Mouse (Mus musculus) heart, embryonic 11.5 days (tissue): ENCODE data around the gene Pigs. TPM values are rescaled to one million over a fixed set of nuclear protein-coding genes. Genes with fewer than 3 reads are reported as not detected.

Source experiments
- ATAC-seq: fragments of 200-750 bp; cut with Nextera tagmentation; replicated peaks from 2 replicates; pipeline ENCODE4 v1.8.0; 2017; ENCODE audit warnings: moderate library complexity; ENCODE audit not compliant: insufficient number of reproducible peaks, low FRiP score, low TSS enrichment
- H3K27ac ChIP-seq: fragments of 300-500 bp; sonication (generic); 2 replicates; pipeline ENCODE4 v1.5.1; 2014; ENCODE audit warnings: mild to moderate bottlenecking, low read depth, low read length
- H3K27me3 ChIP-seq: fragments of 300-500 bp; sonication (generic); 2 replicates; pipeline ENCODE4 v1.6.1; 2014; ENCODE audit warnings: mild to moderate bottlenecking, low read length, mixed read lengths; ENCODE audit not compliant: control insufficient read depth, insufficient read depth
- H3K36me3 ChIP-seq: fragments of 300-500 bp; sonication (generic); 2 replicates; pipeline ENCODE4 v1.6.1; 2014; ENCODE audit warnings: mild to moderate bottlenecking, low read length, moderate library complexity, mixed read lengths; ENCODE audit not compliant: control insufficient read depth, insufficient read depth
- H3K4me1 ChIP-seq: fragments of 300-500 bp; sonication (generic); 2 replicates; pipeline ENCODE4 v1.6.1; 2014; ENCODE audit warnings: low read length; ENCODE audit not compliant: control insufficient read depth, insufficient read depth
- H3K4me2 ChIP-seq: fragments of 300-500 bp; sonication (generic); 2 replicates; pipeline ENCODE4 v1.6.1; 2014; ENCODE audit warnings: mild to moderate bottlenecking, moderate library complexity
- H3K4me3 ChIP-seq: fragments of 300-500 bp; sonication (generic); 2 replicates; pipeline ENCODE4 v1.5.1; 2014; ENCODE audit warnings: low read depth, low read length
- H3K9ac ChIP-seq: fragments of 300-500 bp; sonication (generic); 2 replicates; pipeline ENCODE4 v1.6.1; 2014; ENCODE audit warnings: mild to moderate bottlenecking, low read depth, low read length, moderate library complexity
- H3K9me3 ChIP-seq: fragments of 300-500 bp; sonication (generic); replicated peaks from 2 replicates; pipeline ENCODE4 v1.6.1; 2016; ENCODE audit warnings: low read length; ENCODE audit not compliant: control insufficient read depth
- WGBS: fragments of 180-500 bp; shearing (Covaris S2); extraction: QIAGEN DNeasy Blood & Tissue Kit; methylation state at CpG from one replicate; pipeline ENCODE4 v1.1.7; 2014; ENCODE audit not compliant: insufficient replicate concordance; 5-methylcytosine and 5-hydroxymethylcytosine counted together
- polyA plus RNA-seq: library from polyadenylated mRNA; unstranded; fragments of >200 nt; fragmentation: Nextera tagmentation; extraction: Ambion mirVana; gene quantifications from 2 replicates; pipeline ENCODE4 v1.2.1, GENCODE M21; 2014

The Pigs gene
- polyA plus RNA-seq, 1 experiment from 2014 or later: 58.7 TPM

GRCm38 (mm10) chr11:78380996-78381395, 52.8 kb downstream of the Pigs start:
- 79% methylated on average over 3 of the region's 3 CpGs for WGBS
- Histone ChIP-seq H3K27me3 (peaks cover 4% of the 10 kb centered on the region; the same call in 1 of the 2 replicates), H3K27ac (no peak overlapping the region), H3K36me3 (no peaks in the 10 kb centered on the region), H3K9ac (no peak overlapping the region), H3K9me3 (no peaks in the 10 kb centered on the region), H3K4me1 (no peaks in the 10 kb centered on the region), H3K4me3 (no peak overlapping the region), H3K4me2 (no peak overlapping the region)
- ATAC-seq: no peak

GRCm38 (mm10) chr11:78382286-78382685, 54.1 kb downstream of the Pigs start:
- no peak overlapping the region for H3K4me2 ChIP-seq
- no peak overlapping the region for H3K27ac ChIP-seq
- H3K4me1 ChIP-seq: no peaks in the 10 kb centered on the region
- H3K36me3 ChIP-seq: no peaks in the 10 kb centered on the region
- no peak overlapping the region for H3K9ac ChIP-seq
- WGBS: 75% methylated on average over 7 of the region's 7 CpGs
- no peak for ATAC-seq
- H3K9me3 ChIP-seq: no peaks in the 10 kb centered on the region
- H3K27me3 ChIP-seq: peaks cover 2% of the 10 kb centered on the region; the same call in 1 of the 2 replicates
- H3K4me3 ChIP-seq: no peak overlapping the region

DNA sequence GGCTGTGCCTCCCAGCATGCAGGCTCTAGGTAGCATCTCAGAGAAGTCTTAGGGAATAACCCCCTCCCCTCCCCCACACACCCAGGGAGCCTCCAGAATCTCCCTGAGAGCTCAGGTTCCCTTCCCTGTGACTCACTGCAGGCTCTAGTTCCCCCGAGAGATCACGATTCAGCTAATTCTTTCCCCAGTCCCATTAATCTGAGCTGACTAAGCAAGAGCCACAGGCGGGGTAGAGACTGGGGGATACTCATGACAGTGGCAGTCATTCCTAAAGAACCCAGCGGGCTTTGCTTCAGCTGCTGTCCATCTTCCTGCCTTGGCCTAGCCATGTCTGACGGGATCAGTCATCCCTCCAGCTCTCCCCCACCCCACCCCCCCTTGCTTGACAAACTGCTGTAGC, 54.5 kb downstream of the Pigs start:
- H3K27me3 ChIP-seq: no peaks in the 10 kb centered on the region; the same call in 1 of the 2 replicates
- no peak overlapping the region for H3K27ac ChIP-seq
- ATAC-seq: no peak

DNA sequence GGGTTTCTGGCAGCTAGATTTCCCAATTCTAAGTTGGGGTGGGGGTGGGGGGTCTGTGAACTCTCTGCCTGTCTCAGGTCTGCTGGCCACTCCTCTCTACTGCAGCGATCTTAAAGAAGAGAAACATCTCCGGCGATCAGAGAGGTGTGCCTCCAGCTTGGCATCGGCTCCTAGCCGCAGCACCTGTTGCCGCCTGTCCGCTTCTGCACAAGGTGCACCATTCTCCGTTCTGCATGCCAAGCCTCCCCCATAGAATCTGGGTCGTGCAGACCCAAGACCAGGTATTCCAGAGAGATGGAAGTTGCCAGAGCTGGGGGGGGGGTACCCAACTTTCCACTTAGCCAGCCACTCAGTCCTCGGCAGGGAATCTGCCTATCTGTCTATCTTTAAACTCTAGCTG, 57.6 kb downstream of the Pigs start:
- Histone ChIP-seq H3K9ac (no peak overlapping the region), H3K4me3 (no peak overlapping the region), H3K36me3 (no peaks in the 10 kb centered on the region), H3K27ac (no peak overlapping the region), H3K4me1 (no peaks in the 10 kb centered on the region), H3K27me3 (no peaks in the 10 kb centered on the region; the same call in 1 of the 2 replicates), H3K9me3 (no peaks in the 10 kb centered on the region), H3K4me2 (no peak overlapping the region)
- no peak for ATAC-seq
- 82% methylated on average over 10 of the region's 10 CpGs for WGBS

More for the DNA sequence above, 54.5 kb downstream of the Pigs start:
- H3K4me2 ChIP-seq: no peak overlapping the region
- H3K4me1 ChIP-seq: no peaks in the 10 kb centered on the region
- H3K4me3 ChIP-seq: no peak overlapping the region
- H3K9me3 ChIP-seq: no peaks in the 10 kb centered on the region
- no peaks in the 10 kb centered on the region for H3K36me3 ChIP-seq
- H3K9ac ChIP-seq: no peak overlapping the region
- 33% methylated on average over 5 of the region's 5 CpGs for WGBS

DNA sequence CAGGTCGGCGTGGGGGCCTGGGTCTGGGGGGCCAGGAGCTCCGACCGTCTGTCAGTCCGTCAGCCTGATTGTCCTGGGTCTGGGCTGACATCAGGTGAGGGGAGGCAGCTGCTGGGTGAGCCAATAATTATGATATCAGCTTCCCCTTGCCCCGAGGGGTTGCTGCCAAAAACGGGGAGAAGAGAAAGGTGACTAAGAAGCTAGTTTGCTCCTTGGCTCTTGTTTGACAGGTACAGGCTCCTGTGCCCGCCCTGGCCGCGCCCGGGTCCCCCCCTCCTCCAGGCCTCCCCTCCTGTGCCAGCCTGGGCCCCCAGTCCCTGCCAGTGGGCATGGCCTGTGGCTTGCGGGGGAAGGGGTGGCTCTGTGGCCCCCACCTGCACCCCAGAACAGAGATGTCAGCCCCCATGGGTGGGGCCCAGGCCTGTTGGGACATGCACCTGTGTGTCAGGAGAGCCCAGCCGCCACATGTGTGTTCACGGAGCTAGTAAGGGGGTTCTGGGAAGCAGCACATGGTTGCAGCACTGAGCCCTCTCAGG, 58.4 kb downstream of the Pigs start, which contains the start of gene Foxn1:
Foxn1 (minus strand) TSS at position 51 of the 536 bp plus-strand sequence.
- H3K4me3 ChIP-seq: no peak within 1 kb of the TSS
- no peak within 1 kb of the TSS for H3K4me2 ChIP-seq
- 76% methylated on average over 14 of the region's 14 CpGs for WGBS
- H3K9ac ChIP-seq: no peak within 1 kb of the TSS
- no peaks in the 10 kb centered on the region for H3K4me1 ChIP-seq
- no peaks in the 10 kb centered on the region; the same call in 1 of the 2 replicates for H3K27me3 ChIP-seq
- H3K27ac ChIP-seq: no peak within 1 kb of the TSS
- no peaks in the 10 kb centered on the region for H3K9me3 ChIP-seq
- H3K36me3 ChIP-seq: no peaks in the 10 kb centered on the region
- peak; percentile 35; the same call in 1 of the 2 replicates for ATAC-seq

Other genes with a start within 250 kb of the Pigs start
- 25.6 and 27.0 TPM in 2 replicates for gene Eral1, start 248.0 kb upstream of the Pigs start, polyA plus RNA-seq
- gene Fam222b, start 233.8 kb upstream of the Pigs start, polyA plus RNA-seq: 22.4 and 26.9 TPM in 2 replicates
- gene Traf4, start 162.8 kb upstream of the Pigs start, polyA plus RNA-seq: 34.2 and 38.4 TPM in 2 replicates
- 9.9 and 10.6 TPM in 2 replicates for gene Nek8, start 151.7 kb upstream of the Pigs start, polyA plus RNA-seq
- 16.1 and 16.3 TPM in 2 replicates for gene Tlcd1, start 151.7 kb upstream of the Pigs start, polyA plus RNA-seq
- 1,064 and 1,178 TPM in 2 replicates for gene Rpl23a, start 144.8 kb upstream of the Pigs start, polyA plus RNA-seq
- 62.2 and 62.5 TPM in 2 replicates for gene Rab34, start 140.0 kb upstream of the Pigs start, polyA plus RNA-seq
- 4.2 TPM in 2 replicates for gene Proca1, start 135.0 kb upstream of the Pigs start, polyA plus RNA-seq
- gene Sdf2, start 82.7 kb upstream of the Pigs start, polyA plus RNA-seq: 50.2 and 55.1 TPM in 2 replicates
- 15.2 and 22.2 TPM in 2 replicates for gene Supt6, start 82.4 kb upstream of the Pigs start, polyA plus RNA-seq
- 69.4 and 86.5 TPM in 2 replicates for gene 2610507B11Rik, start 66.7 kb upstream of the Pigs start, polyA plus RNA-seq
- 0.17 TPM in 1 of 2 replicates, not detected in the other for gene BC030499, start 37.6 kb upstream of the Pigs start, polyA plus RNA-seq
- 31.7 and 32.8 TPM in 2 replicates for gene Spag5, start 26.9 kb upstream of the Pigs start, polyA plus RNA-seq
- 11.2 and 12.4 TPM in 2 replicates for gene Aldoc, start 5.4 kb upstream of the Pigs start, polyA plus RNA-seq
- gene Unc119, start 15.1 kb downstream of the Pigs start, polyA plus RNA-seq: 44.9 and 48.1 TPM in 2 replicates
- 0.07 and 0.29 TPM in 2 replicates for gene Foxn1, start 58.1 kb downstream of the Pigs start, polyA plus RNA-seq
- not detected in 2 replicates for gene Slc13a2, start 93.8 kb downstream of the Pigs start, polyA plus RNA-seq
- gene Slc46a1, start 137.3 kb downstream of the Pigs start, polyA plus RNA-seq: 7.8 and 8.0 TPM in 2 replicates
- gene Sarm1, start 169.3 kb downstream of the Pigs start, polyA plus RNA-seq: 0.39 and 0.46 TPM in 2 replicates
- gene Vtn, start 170.7 kb downstream of the Pigs start, polyA plus RNA-seq: 0.54 and 4.6 TPM in 2 replicates
- not detected in 2 replicates for gene Sebox, start 175.0 kb downstream of the Pigs start, polyA plus RNA-seq
- 57.0 and 63.9 TPM in 2 replicates for gene Tmem199, start 183.8 kb downstream of the Pigs start, polyA plus RNA-seq
- gene Poldip2, start 183.8 kb downstream of the Pigs start, polyA plus RNA-seq: 130 and 154 TPM in 2 replicates
- 81.1 and 92.5 TPM in 2 replicates for gene Tnfaip1, start 207.9 kb downstream of the Pigs start, polyA plus RNA-seq
- gene Ift20, start 207.9 kb downstream of the Pigs start, polyA plus RNA-seq: 107 and 114 TPM in 2 replicates
- gene Tmem97, start 222.4 kb downstream of the Pigs start, polyA plus RNA-seq: 82.4 and 88.3 TPM in 2 replicates